In the genomic region with DNA sequence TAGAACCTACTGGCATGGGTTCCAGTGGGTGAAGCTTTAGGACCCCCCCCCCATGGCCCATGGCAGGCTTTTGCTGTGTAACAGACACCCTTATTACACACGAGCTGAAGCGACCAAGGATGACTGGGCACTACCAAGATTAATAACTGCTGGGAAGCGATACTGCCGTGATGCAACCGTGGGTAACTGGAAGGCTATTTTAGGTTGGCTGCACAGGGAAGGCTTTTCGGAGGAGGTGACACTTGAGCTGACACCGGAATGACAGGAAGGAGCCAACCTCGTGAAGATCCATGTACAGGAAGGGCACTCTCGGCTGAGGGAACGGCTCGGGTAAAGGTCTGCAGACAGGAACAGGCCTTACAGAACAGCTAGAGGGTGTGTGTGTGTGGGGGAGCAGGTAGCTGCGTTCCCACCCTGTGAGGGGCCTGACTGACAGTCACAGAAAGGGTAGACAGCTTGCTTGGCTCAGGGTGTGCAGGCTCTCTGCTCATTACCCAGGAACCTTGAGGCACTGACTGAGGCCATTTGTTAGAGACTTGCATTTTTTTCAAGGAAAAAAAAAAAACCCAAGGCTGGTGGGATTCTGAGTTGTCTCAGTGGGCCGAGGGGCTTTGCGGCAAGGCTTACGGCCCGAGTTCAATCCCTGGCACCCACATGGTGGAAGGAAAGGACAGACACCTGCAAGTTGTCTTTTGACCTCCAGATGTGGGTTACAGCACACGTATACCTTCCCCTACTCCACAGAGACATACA, we compare ENCODE assay signal across 23 mouse cellular contexts. TPM values are rescaled to one million over a fixed set of nuclear protein-coding genes. Genes with fewer than 3 reads are reported as not detected.
A peak's percentile ranks its signal among the peaks of the same experiment; 100 is the strongest.
DNase-seq lines count a peak whose midpoint lies in the region; ATAC-seq lines count a peak whose summit lies in the region.
"Had no signal": no experiment of that assay in that cellular context is flagged by ENCODE, and none has a peak within 500 bp of the region (broad histone marks: within the 10 kb centered on the region; RNA-seq: fewer than 3 reads in every experiment).

No protein-coding gene starts in this region.

- no peak overlapping the region for H3K4me2 ChIP-seq in kidney, embryonic 15.5 days
- H3K4me2 ChIP-seq: limb, embryonic 13.5 days; midbrain, embryonic 13.5 days; neural tube, embryonic 15.5 days had no signal

- no peaks in the 10 kb centered on the region for H3K36me3 ChIP-seq in kidney, embryonic 15.5 days
- H3K36me3 ChIP-seq: limb, embryonic 13.5 days; midbrain, embryonic 13.5 days; neural tube, embryonic 15.5 days had no signal

- 48% methylated on average over 17 of the region's 17 CpGs for WGBS in kidney, embryonic 15.5 days

- H3K4me1 ChIP-seq in kidney, embryonic 15.5 days, result peaks cover 21% of the 10 kb centered on the region

- intact Hi-C loops in heart, postnatal 36 days (cut with DNase I), result no loop called here

- no peak overlapping the region for H3K9ac ChIP-seq in kidney, embryonic 15.5 days
- H3K9ac ChIP-seq: forebrain, postnatal 0 days; limb, embryonic 13.5 days; midbrain, embryonic 13.5 days; neural tube, embryonic 15.5 days had no signal

- H3K27ac ChIP-seq in kidney, embryonic 15.5 days, result no peak overlapping the region
- H3K27ac ChIP-seq: limb, embryonic 13.5 days; midbrain, embryonic 13.5 days; neural tube, embryonic 15.5 days had no signal

- DNase-seq in kidney, adult 18-20 months, result no peak
- DNase-seq in thymus, postnatal 25 days, result peak; percentile 57
- DNase-seq in thymus, postnatal 10 days (ENCODE audit: low spot score in 2 of 2), result no peak
- DNase-seq in cerebellum, postnatal 10 days, result no peak
- DNase-seq in heart, postnatal 36 days, result no peak
- DNase-seq: adrenal gland, adult 8-10 months; cerebellum, adult 18-20 months; forebrain, postnatal 0 days; heart, adult 18-20 months; kidney, postnatal 14 days; lung, adult 18-20 months; lung, postnatal 4 days; right cerebral cortex, postnatal 4 days had no signal

- no peaks in the 10 kb centered on the region for H3K9me3 ChIP-seq in kidney, embryonic 15.5 days (replicated peaks)
- H3K9me3 ChIP-seq: limb, embryonic 13.5 days; midbrain, embryonic 13.5 days; neural tube, embryonic 15.5 days had no signal

- no peaks in the 10 kb centered on the region for H3K27me3 ChIP-seq in kidney, embryonic 15.5 days
- H3K27me3 ChIP-seq: neural tube, embryonic 15.5 days had no signal

- peak; percentile 41 for ATAC-seq in kidney, embryonic 15.5 days (replicated peaks; ENCODE audit: low FRiP score)
- peak; percentile 73 for ATAC-seq in granulocyte monocyte progenitor cell, adult 5-6 weeks (replicated peaks; ENCODE audit: poor library complexity, severe bottlenecking)
- ATAC-seq: forebrain, postnatal 0 days; inflammation-experienced regulatory T-cells, adult 6 months; midbrain, embryonic 13.5 days had no signal

- H3K4me3 ChIP-seq in kidney, embryonic 15.5 days (replicated peaks), result no peak overlapping the region
- H3K4me3 ChIP-seq: limb, embryonic 13.5 days; midbrain, embryonic 13.5 days; neural tube, embryonic 15.5 days had no signal

RNA-seq across cellular contexts. Expression of a gene that starts 24.6 kb away (rescaled TPM):
- not detected in 2 replicates for polyA plus RNA-seq in kidney, embryonic 15.5 days (2015; fragmentation: Nextera tagmentation; extraction: Ambion mirVana)
- not detected in 2 replicates for total RNA-seq in granulocyte monocyte progenitor cell, adult 5-6 weeks (2014; fragmentation: Nextera tagmentation)
- not detected in 2 replicates for total RNA-seq in granulocyte monocyte progenitor cell, adult 5-6 weeks (2017)
- not detected for total RNA-seq in heart, postnatal 36 days (2021)
- total RNA-seq: adrenal gland, adult 8-10 months; forebrain, postnatal 0 days; heart, adult 18-20 months; layer of hippocampus, postnatal 10 days; left cerebral cortex, postnatal 10 days had no signal
- polyA plus RNA-seq: embryonic facial prominence, embryonic 11.5 days; hindbrain, embryonic 11.5 days; inflammation-experienced regulatory T-cells, adult 6 months; midbrain, embryonic 13.5 days; neural tube, embryonic 15.5 days had no signal

RNA-seq across cellular contexts. Expression of a gene that starts 31.6 kb away (rescaled TPM):
- polyA plus RNA-seq in kidney, embryonic 15.5 days (2015; fragmentation: Nextera tagmentation; extraction: Ambion mirVana), result 4.3 and 4.6 TPM in 2 replicates
- 4.9 and 6.8 TPM in 2 replicates for total RNA-seq in granulocyte monocyte progenitor cell, adult 5-6 weeks (2014; fragmentation: Nextera tagmentation)
- total RNA-seq in granulocyte monocyte progenitor cell, adult 5-6 weeks (2017), result 5.0 and 7.3 TPM in 2 replicates
- 10 to 100 TPM in 1 of 2 experiments, 1 to 10 TPM in 1; 10.0 to 14.3 TPM for total RNA-seq in heart, postnatal 36 days (2021)
